Mouse (Mus musculus) stomach, embryonic 15.5 days (tissue): ENCODE results near the gene Cplx2. TPM values are rescaled to one million over a fixed set of nuclear protein-coding genes. Genes with fewer than 3 reads are reported as not detected.

ENCODE experiments used
- ATAC-seq: fragments of 200-750 bp; cut with Nextera tagmentation; 2 replicates; pipeline ENCODE4 v1.8.0; 2017; ENCODE audit warnings: low read depth, moderate number of reproducible peaks, moderate TSS enrichment; ENCODE audit not compliant: insufficient read depth, low FRiP score
- H3K27ac ChIP-seq: fragments of 300-500 bp; sonication (generic); 2 replicates; pipeline ENCODE4 v1.5.1; 2015; ENCODE audit warnings: mild to moderate bottlenecking, inconsistent platforms
- H3K27me3 ChIP-seq: fragments of 300-500 bp; sonication (generic); replicated peaks from 2 replicates; pipeline ENCODE4 v1.6.1; 2015; ENCODE audit warnings: inconsistent platforms
- H3K36me3 ChIP-seq: fragments of 300-500 bp; sonication (generic); 2 replicates; pipeline ENCODE4 v1.6.1; 2015; ENCODE audit warnings: inconsistent platforms
- H3K4me1 ChIP-seq: fragments of 300-500 bp; sonication (generic); 2 replicates; pipeline ENCODE4 v1.6.1; 2015; ENCODE audit warnings: inconsistent platforms
- H3K4me2 ChIP-seq: fragments of 300-500 bp; sonication (generic); 2 replicates; pipeline ENCODE4 v1.6.1; 2015; ENCODE audit warnings: mild to moderate bottlenecking, inconsistent platforms
- H3K4me3 ChIP-seq: fragments of 300-500 bp; sonication (generic); replicated peaks from 2 replicates; pipeline ENCODE4 v1.5.1; 2015; ENCODE audit warnings: inconsistent platforms
- H3K9ac ChIP-seq: fragments of 300-500 bp; sonication (generic); 2 replicates; pipeline ENCODE4 v1.6.1; 2015; ENCODE audit warnings: inconsistent platforms
- H3K9me3 ChIP-seq: fragments of 300-500 bp; sonication (generic); 2 replicates; pipeline ENCODE4 v1.6.1; 2016; ENCODE audit warnings: inconsistent platforms
- WGBS: fragments of 180-500 bp; shearing (Covaris S2); methylation state at CpG from one replicate; pipeline ENCODE4 v1.1.7; 2015; 5-methylcytosine and 5-hydroxymethylcytosine counted together
- polyA plus RNA-seq: library from polyadenylated mRNA; unstranded; fragments of >200 nt; fragmentation: Nextera tagmentation; extraction: Ambion mirVana; gene quantifications from 2 replicates; pipeline ENCODE4 v1.2.1, GENCODE M21; 2015

Gene Cplx2
- polyA plus RNA-seq, 1 experiment from 2014 or later = 3.9 TPM

DNA sequence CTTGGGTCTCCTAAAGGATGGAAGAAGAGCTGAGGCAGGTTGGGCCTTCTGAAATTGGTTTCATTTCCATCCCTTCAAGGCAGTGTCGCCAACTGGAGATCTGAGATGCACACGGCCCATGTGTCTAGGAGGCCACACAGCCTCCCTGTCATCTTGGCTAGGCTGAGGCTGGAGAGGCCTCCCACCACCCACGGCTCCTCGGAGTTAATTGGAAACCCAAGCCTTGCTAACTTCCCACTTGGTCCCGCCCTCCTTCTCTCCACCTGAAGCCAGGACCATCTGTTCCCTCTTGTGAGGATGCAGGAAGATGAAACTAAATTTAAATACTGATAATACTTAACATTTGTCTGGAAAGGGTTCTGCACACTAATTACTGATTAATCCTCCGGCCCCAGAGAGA is 34.1 kb upstream of the Cplx2 start:
- Histone ChIP-seq H3K9me3 (no peaks in the 10 kb centered on the region), H3K27ac (no peak overlapping the region), H3K4me3 (no peak overlapping the region), H3K9ac (no peak overlapping the region), H3K4me2 (no peak overlapping the region), H3K36me3 (no peaks in the 10 kb centered on the region), H3K4me1 (peaks cover 5% of the 10 kb centered on the region; the same call in 1 of the 2 replicates), H3K27me3 (no peaks in the 10 kb centered on the region)
- no peak for ATAC-seq
- WGBS = 74% methylated on average over 6 of the region's 6 CpGs

DNA sequence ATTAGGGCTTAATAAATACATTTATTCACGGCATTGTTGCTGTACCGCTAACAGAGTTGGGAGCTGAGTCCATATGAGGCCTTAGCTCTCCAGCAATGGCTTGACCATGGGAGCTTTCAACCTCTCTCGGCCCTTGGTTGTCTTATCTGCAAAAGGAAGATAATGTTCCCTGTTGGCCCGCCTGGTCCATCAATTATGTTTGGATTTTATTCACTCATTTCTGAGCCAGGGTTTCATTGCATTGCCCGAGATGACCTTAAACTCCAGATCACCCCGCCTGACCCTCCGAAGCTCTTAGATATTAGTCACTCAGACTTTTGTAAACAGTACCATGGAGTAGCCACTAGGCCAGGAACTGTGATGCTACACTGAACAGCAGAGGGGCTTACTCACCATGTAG is 33.6 kb upstream of the Cplx2 start:
- H3K4me3 ChIP-seq = no peak overlapping the region
- ATAC-seq = no peak
- H3K27me3 ChIP-seq = no peaks in the 10 kb centered on the region
- 56% methylated on average over 7 of the region's 7 CpGs for WGBS
- H3K9me3 ChIP-seq = no peaks in the 10 kb centered on the region
- H3K4me2 ChIP-seq = no peak overlapping the region
- peaks cover 4% of the 10 kb centered on the region; the same call in 1 of the 2 replicates for H3K4me1 ChIP-seq
- no peak overlapping the region for H3K27ac ChIP-seq
- H3K9ac ChIP-seq = no peak overlapping the region
- no peaks in the 10 kb centered on the region for H3K36me3 ChIP-seq

DNA sequence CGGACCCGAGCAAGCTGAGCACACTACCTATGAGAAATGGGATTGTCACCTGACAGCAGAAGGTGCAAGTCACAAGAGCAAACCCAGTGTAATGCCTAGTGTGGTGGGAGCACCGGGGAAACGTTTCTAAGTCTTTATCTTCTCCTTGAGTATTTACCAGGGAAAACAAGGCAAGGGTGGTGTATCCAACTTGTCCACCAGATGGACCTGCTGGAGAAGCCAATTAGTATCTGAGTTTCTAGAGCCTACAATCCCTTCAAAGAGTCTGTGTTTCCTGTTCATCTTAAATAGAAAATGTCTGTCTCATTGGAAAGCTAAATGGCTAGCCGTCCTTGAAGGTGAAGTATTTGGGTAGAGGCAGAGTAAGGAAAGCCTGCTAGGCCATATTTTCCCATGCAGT is 32.3 kb upstream of the Cplx2 start:
- H3K9ac ChIP-seq = no peak overlapping the region
- no peaks in the 10 kb centered on the region for H3K36me3 ChIP-seq
- H3K4me1 ChIP-seq = no peaks in the 10 kb centered on the region
- H3K27me3 ChIP-seq = no peaks in the 10 kb centered on the region
- H3K27ac ChIP-seq = no peak overlapping the region
- no peak overlapping the region for H3K4me2 ChIP-seq
- H3K4me3 ChIP-seq = no peak overlapping the region
- no peak for ATAC-seq
- 73% methylated on average over 5 of the region's 5 CpGs for WGBS
- no peaks in the 10 kb centered on the region for H3K9me3 ChIP-seq

DNA sequence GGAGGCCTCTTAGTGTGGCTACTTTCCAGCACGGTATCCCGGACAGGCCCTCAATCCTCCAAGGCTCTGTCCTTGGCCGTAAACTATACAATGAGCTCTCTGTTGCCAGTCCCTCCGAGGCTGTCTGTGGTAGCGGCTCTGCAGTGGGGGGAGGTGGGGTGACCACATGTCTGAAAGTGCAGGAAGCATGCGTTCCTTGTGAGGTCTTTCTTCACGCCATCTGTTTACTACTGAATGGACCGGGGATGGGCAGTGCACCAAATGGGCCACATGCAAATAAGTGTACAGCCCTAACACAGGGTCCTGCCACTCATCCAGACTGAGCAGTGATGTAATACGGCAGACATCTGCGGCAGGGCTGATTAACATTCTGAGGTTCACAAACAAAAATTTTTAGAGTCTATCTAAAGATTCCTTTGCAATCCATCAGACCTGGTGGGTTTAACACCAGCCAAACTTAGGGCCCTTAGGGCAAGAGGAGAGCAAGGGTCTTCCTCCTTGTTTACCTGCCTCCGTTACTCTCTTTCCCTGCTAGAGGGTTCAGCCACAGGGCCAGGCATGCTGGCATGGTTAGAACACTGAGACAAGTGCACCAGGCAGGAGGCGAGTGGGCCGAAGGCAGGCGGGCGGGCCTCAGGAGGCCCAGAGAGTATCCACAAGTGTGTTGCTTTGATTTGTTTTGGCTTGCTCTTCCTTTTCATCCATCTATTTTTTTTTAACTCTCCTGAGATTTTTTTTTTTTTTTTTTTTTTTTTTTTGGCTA is 25.1 kb upstream of the Cplx2 start:
- Histone ChIP-seq H3K36me3 (no peaks in the 10 kb centered on the region), H3K4me2 (no peak overlapping the region), H3K4me3 (no peak overlapping the region), H3K27ac (no peak overlapping the region), H3K9me3 (no peaks in the 10 kb centered on the region), H3K9ac (no peak overlapping the region), H3K4me1 (no peaks in the 10 kb centered on the region), H3K27me3 (no peaks in the 10 kb centered on the region)
- ATAC-seq = no peak
- 80% methylated on average over 15 of the region's 15 CpGs for WGBS

DNA sequence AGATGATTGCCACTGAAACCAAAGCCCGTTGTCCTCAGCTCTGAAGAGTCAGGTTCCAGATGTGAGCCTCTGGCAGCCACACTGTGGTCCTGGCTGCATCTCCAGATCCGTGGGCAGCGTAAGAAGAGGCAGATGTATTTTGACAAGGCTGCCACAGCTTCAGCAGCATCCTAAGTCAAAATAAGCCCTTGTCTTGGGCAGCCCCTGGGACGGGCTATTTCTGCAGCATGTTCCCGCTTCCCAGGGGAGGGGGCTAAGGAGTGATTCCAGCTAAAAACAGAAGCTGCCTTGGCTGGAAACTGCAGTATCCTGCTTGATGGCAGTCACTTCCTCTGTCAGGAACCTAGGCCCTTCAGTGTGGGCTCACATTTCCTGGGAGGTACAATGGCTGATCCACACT is 23.1 kb upstream of the Cplx2 start:
- no peak overlapping the region for H3K4me3 ChIP-seq
- H3K4me1 ChIP-seq = no peaks in the 10 kb centered on the region
- 70% methylated on average over 5 of the region's 5 CpGs for WGBS
- no peaks in the 10 kb centered on the region for H3K36me3 ChIP-seq
- no peak overlapping the region for H3K9ac ChIP-seq
- no peaks in the 10 kb centered on the region for H3K9me3 ChIP-seq
- ATAC-seq = no peak
- H3K27me3 ChIP-seq = no peaks in the 10 kb centered on the region
- H3K4me2 ChIP-seq = no peak overlapping the region
- H3K27ac ChIP-seq = no peak overlapping the region

DNA sequence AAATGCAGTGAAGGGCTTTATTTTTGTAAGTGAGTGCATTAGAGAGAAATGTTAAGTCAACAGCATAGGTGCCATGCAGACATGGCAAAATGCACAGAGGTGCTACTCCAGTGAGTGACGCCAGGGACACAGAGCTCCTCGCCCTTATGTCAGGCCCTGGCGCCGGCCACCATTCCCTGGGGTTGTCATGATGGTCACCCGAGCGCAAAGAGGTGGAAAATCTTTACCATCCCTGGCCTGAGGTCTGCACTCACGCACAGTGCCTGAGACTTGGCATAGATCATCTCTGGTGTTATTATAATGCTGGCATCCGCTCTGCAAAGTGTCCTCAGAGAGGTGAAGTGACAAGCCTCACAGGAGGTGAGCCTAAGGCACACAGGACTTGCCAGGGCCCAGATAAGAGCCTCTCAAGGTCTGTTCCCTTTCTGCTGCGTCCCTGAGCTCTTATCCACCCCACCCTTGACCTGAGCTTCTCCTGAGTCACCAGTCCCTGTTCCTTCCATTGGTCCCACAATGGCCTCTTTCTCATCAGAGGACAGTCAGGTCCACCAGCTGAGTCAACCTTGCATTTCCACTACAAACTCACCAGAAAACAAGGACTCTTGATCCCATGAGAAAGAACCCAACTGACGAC is 21.9 kb upstream of the Cplx2 start:
- no peak overlapping the region for H3K27ac ChIP-seq
- H3K4me3 ChIP-seq = no peak overlapping the region
- H3K9me3 ChIP-seq = no peaks in the 10 kb centered on the region
- ATAC-seq = no peak
- H3K4me2 ChIP-seq = no peak overlapping the region
- H3K36me3 ChIP-seq = no peaks in the 10 kb centered on the region
- no peak overlapping the region for H3K9ac ChIP-seq
- no peaks in the 10 kb centered on the region for H3K4me1 ChIP-seq
- no peaks in the 10 kb centered on the region for H3K27me3 ChIP-seq
- WGBS = 80% methylated on average over 10 of the region's 10 CpGs

DNA sequence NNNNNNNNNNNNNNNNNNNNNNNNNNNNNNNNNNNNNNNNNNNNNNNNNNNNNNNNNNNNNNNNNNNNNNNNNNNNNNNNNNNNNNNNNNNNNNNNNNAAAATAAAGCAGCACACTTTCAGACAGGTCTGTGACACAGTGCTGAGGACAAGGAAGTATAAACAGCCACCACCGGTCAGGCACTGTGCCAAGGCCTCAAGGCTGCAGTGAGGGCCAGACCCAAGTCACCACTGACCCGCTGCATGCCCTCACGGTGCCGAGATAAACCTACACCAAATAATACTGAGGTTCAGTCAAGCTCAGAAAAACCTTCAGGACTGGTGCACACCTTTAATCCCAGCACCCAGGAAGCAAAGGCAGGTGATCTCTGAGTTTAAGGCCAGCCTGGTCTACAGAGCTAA is 13.7 kb upstream of the Cplx2 start:
- Histone ChIP-seq H3K4me2 (no peak overlapping the region), H3K9me3 (no peaks in the 10 kb centered on the region), H3K27me3 (no peaks in the 10 kb centered on the region), H3K27ac (no peak overlapping the region), H3K4me1 (no peaks in the 10 kb centered on the region), H3K4me3 (no peak overlapping the region), H3K9ac (no peak overlapping the region), H3K36me3 (no peaks in the 10 kb centered on the region)
- ATAC-seq = no peak; the same call in 1 of the 2 replicates
- WGBS = 49% methylated on average over 4 of the region's 4 CpGs

DNA sequence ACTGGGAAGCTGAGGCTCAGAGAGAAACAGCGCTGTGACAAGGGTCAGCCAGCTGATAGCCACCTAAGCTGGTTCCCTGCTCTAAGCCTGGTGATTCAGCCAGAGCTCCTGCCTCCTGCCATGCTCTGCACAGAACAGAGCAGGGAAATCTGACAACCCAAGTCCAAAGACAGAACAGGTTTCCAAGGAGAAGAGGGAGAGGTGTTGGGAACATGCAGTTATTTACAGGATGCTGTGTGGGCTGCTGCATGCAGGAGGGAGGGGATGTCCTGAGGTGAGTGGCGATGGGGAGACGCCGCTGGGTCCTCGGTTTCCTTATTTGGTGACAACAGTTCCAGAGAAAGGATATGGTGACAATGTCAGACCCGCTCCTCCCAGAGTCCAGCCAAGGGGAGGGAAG is 12.0 kb upstream of the Cplx2 start:
- H3K4me3 ChIP-seq = no peak overlapping the region
- no peak overlapping the region for H3K27ac ChIP-seq
- WGBS = 85% methylated on average over 6 of the region's 6 CpGs
- H3K9ac ChIP-seq = no peak overlapping the region
- H3K27me3 ChIP-seq = no peaks in the 10 kb centered on the region
- ATAC-seq = no peak
- no peaks in the 10 kb centered on the region for H3K9me3 ChIP-seq
- no peaks in the 10 kb centered on the region for H3K4me1 ChIP-seq
- no peak overlapping the region for H3K4me2 ChIP-seq
- no peaks in the 10 kb centered on the region for H3K36me3 ChIP-seq

DNA sequence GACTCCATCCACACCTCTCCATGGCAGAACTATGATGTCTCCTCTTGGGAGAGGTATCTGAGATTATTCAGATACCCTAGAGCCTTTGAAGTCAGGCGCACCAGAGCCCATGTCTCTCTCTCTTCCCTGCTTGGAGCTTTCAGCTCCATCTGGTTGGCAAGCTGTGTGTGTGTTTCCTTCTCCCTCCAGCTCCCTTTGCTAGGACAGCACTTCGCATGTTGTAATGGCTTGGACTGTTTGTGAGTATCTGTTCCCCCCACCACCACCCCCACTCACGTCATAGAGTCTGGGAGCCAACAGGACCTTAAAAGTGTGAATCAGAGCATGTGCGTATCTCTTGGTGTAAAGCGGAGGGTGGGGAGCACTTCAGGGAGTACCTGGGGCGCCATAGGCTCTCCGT is 6.5 kb upstream of the Cplx2 start:
- ATAC-seq = no peak
- Histone ChIP-seq H3K4me1 (no peaks in the 10 kb centered on the region), H3K36me3 (no peaks in the 10 kb centered on the region), H3K9ac (no peak overlapping the region), H3K4me2 (no peak overlapping the region), H3K9me3 (no peaks in the 10 kb centered on the region), H3K4me3 (no peak overlapping the region), H3K27me3 (no peaks in the 10 kb centered on the region), H3K27ac (no peak overlapping the region)
- WGBS = 82% methylated on average over 7 of the region's 7 CpGs

DNA sequence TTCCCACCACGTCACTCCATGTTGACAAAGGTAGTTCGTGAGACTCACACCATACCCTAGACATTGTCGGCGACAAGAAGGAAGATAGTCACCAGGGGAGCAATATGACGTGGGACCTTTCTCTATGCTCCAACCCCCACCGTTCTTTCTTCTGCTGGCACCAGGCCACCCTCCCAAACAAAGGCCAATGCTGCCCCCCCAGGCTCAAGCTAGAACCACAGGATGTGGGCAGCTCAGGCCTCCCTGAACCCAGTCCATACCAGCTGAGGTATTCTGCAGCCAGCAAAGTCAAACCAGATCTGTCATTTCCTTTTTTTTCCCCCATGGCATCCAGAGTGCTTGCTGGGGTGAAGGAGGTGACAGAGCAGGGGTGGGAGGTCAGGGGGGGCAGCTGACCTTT is 3.4 kb upstream of the Cplx2 start:
- WGBS = 71% methylated on average over 6 of the region's 6 CpGs
- Histone ChIP-seq H3K36me3 (no peaks in the 10 kb centered on the region), H3K27ac (no peak overlapping the region), H3K9me3 (no peaks in the 10 kb centered on the region), H3K4me2 (no peak overlapping the region), H3K4me3 (no peak overlapping the region), H3K9ac (no peak overlapping the region), H3K27me3 (0 out of 2 replicates have a peak, but pooled peaks cover 10% of the 10 kb centered on the region), H3K4me1 (peaks cover 23% of the 10 kb centered on the region)
- no peak for ATAC-seq

DNA sequence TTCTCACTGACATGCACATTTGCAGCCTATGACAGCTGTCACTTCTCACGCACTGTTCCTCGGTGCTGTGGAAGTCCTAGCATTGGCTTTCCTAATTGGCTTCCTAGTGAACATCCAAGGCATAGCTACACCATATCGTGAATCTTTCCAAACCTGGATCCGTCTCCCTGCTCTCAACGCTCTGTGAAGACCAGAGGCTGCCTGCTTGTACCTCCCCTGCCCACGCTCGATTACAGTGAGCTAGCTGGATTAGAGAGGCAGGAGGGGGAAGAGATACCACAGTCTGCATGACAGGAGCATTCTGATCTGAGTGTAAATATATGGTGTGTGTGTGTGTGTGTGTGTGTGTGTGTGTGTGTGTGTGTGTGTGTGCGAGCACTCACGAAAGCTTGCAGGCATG is 3.0 kb upstream of the Cplx2 start:
- Histone ChIP-seq H3K4me1 (peaks cover 23% of the 10 kb centered on the region), H3K36me3 (no peaks in the 10 kb centered on the region), H3K27me3 (0 out of 2 replicates have a peak, but pooled peaks cover 10% of the 10 kb centered on the region), H3K4me2 (no peak overlapping the region), H3K9me3 (no peaks in the 10 kb centered on the region), H3K27ac (no peak overlapping the region), H3K4me3 (no peak overlapping the region), H3K9ac (no peak overlapping the region)
- WGBS = 80% methylated on average over 9 of the region's 9 CpGs
- no peak for ATAC-seq

DNA sequence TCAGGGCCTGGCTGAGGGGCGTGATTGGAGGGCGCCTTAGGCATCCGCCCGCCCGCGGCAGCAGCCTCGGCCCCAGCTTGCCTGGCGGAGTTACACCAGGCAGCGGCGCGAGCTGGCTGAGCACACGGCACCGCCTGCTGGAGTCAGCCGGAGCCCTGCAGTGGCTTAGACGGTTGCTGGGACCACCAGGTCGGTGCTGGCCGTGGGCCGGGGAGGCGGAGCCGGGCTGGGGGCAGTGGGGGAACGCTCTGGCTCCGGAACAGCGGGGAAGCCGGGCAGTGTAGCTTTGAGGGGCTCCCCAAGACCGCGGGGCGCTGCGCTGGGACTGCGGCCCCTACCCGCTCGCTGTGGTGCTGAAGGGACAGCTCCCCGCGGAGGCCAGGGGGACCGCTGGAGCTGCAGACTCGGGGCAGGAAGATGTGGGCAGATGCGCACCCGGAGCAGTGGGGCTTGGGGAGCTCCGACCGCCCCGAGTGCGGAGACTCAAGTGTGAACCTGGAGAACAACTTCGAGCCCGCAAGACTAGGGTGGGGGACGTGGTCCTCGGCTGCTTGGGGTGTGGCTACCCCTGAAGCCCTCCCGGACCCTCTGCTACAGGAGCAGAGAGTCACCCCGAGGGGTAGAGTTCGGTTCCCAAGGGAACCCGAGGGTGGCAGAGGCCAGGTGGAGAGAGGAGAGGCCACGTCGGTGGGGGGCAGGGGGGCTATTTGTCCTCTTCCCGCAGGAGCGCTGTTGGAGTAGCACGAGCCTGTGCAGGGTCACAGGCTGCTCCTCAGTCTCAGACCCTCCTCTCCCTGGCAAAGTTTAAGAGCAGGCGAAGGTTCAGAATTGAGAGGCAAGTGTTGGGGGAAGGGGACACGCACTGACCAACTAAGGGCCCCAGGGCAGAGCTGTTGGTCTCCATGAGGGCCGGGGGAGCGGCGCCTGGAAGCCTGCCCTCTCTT is 510 bp downstream of the Cplx2 start:
- Histone ChIP-seq H3K36me3 (no peaks in the 10 kb centered on the region), H3K9ac (no peak overlapping the region), H3K9me3 (no peaks in the 10 kb centered on the region), H3K4me2 (peak overlapping the region; percentile 72), H3K4me1 (peaks cover 31% of the 10 kb centered on the region), H3K27ac (no peak overlapping the region), H3K4me3 (peak overlapping the region; percentile 38), H3K27me3 (0 out of 2 replicates have a peak, but pooled peaks cover 15% of the 10 kb centered on the region)
- peak; percentile 85 for ATAC-seq
- under 1% methylated on average over 58 of the region's 59 CpGs for WGBS
